Mouse (Mus musculus) testis, adult 2 months (tissue): ENCODE data around the gene Ankrd34b. TPM values are rescaled to one million over a fixed set of nuclear protein-coding genes. Genes with fewer than 3 reads are reported as not detected.

Source experiments
- H3K27ac ChIP-seq: fragments of 200-500 bp; 2 replicates; pipeline ENCODE4 v1.5.1; 2012; ENCODE audit warnings: low read depth, low read length; ENCODE audit not compliant: control insufficient read depth, insufficient read depth
- H3K27me3 ChIP-seq: fragments of 200-500 bp; 2 replicates; pipeline ENCODE4 v1.6.1; 2012; ENCODE audit warnings: mild to moderate bottlenecking, low read length, moderate library complexity; ENCODE audit not compliant: control insufficient read depth, insufficient read depth
- H3K36me3 ChIP-seq: fragments of 200-500 bp; 2 replicates; pipeline ENCODE4 v1.6.1; 2012; ENCODE audit warnings: mild to moderate bottlenecking, low read length; ENCODE audit not compliant: control insufficient read depth, insufficient read depth
- H3K4me1 ChIP-seq: fragments of 200-500 bp; 2 replicates; pipeline ENCODE4 v1.6.1; 2012; ENCODE audit warnings: low read length; ENCODE audit not compliant: control insufficient read depth, insufficient read depth
- H3K4me3 ChIP-seq: fragments of 200-500 bp; 2 replicates; pipeline ENCODE4 v1.5.1; 2012; ENCODE audit warnings: low read depth, mild to moderate bottlenecking, low read length, moderate library complexity, mixed read lengths; ENCODE audit not compliant: control insufficient read depth
- CTCF ChIP-seq: fragments of 200-500 bp; IDR thresholded peaks from 2 replicates; pipeline ENCODE4 v1.5.1; 2012; ENCODE audit warnings: low read depth, mild to moderate bottlenecking, inconsistent platforms, low read length, moderate library complexity; ENCODE audit not compliant: control insufficient read depth, insufficient read depth, insufficient replicate concordance
- POLR2A ChIP-seq: fragments of 200-500 bp; IDR thresholded peaks from 2 replicates; pipeline ENCODE4 v1.6.1; 2012; ENCODE audit warnings: low read depth, mild to moderate bottlenecking, inconsistent platforms, low read length, moderate library complexity; ENCODE audit not compliant: control insufficient read depth
- polyA plus RNA-seq: library from polyadenylated mRNA; depleted of rRNA; stranded (reverse); fragments of >200 nt; gene quantifications from 2 replicates; pipeline ENCODE4 v1.2.3, GENCODE M21; 2012; rRNA removed

Gene Ankrd34b
- polyA plus RNA-seq, 1 experiment: 0.06 TPM

- no peak overlapping the region for H3K4me3 ChIP-seq
- H3K27ac ChIP-seq: no peak overlapping the region
- TF ChIP-seq POLR2A: no peak
- TF ChIP-seq CTCF: no peak
- no peaks in the 10 kb centered on the region for H3K36me3 ChIP-seq
- H3K27me3 ChIP-seq: no peaks in the 10 kb centered on the region
- H3K4me1 ChIP-seq: no peaks in the 10 kb centered on the region
Measured at GRCm38 (mm10) chr13:92464698-92465097, 39.0 kb downstream of the Ankrd34b start.

- H3K27me3 ChIP-seq: no peaks in the 10 kb centered on the region
- H3K4me1 ChIP-seq: no peaks in the 10 kb centered on the region
- H3K27ac ChIP-seq: no peak overlapping the region
- H3K36me3 ChIP-seq: no peaks in the 10 kb centered on the region; the same call in 1 of the 2 replicates
- no peak overlapping the region for H3K4me3 ChIP-seq
- TF ChIP-seq CTCF (peak; percentile 21; the same call in 1 of the 2 replicates), POLR2A (no peak)
Measured at GRCm38 (mm10) chr13:92467891-92468290, 42.2 kb downstream of the Ankrd34b start.

DNA sequence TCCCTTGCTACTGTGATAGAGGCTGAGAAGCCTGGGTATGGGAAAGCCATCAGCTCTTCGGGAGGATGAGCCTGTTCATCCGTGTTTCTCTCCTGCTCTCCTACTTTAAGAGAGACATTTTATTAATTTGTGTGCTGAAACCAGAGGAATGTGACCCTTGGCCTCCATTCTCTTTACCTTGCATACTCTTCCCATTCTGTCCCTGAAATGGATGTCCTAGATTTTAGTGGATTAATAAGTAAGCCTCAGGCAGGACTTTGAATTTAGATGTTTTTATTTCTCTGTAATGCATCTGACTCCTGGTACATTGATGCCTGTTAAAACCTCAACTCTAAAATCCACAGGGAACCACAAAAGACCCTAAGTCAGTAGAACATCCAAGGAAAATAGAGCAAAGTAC lies 43.7 kb downstream of the Ankrd34b start:
- H3K4me3 ChIP-seq: no peak overlapping the region
- no peaks in the 10 kb centered on the region for H3K27me3 ChIP-seq
- no peaks in the 10 kb centered on the region; the same call in 1 of the 2 replicates for H3K36me3 ChIP-seq
- H3K27ac ChIP-seq: no peak overlapping the region
- TF ChIP-seq CTCF (no peak), POLR2A (no peak)
- H3K4me1 ChIP-seq: no peaks in the 10 kb centered on the region

GRCm38 (mm10) chr13:92470151-92470550 lies 44.5 kb downstream of the Ankrd34b start:
- no peak overlapping the region for H3K27ac ChIP-seq
- no peaks in the 10 kb centered on the region for H3K4me1 ChIP-seq
- no peaks in the 10 kb centered on the region for H3K27me3 ChIP-seq
- no peak for TF ChIP-seq CTCF
- no peak for TF ChIP-seq POLR2A
- no peaks in the 10 kb centered on the region; the same call in 1 of the 2 replicates for H3K36me3 ChIP-seq
- no peak overlapping the region for H3K4me3 ChIP-seq

- Histone ChIP-seq H3K36me3 (no peaks in the 10 kb centered on the region; the same call in 1 of the 2 replicates), H3K27ac (no peak overlapping the region), H3K27me3 (no peaks in the 10 kb centered on the region), H3K4me1 (peaks cover 4% of the 10 kb centered on the region; the same call in 1 of the 2 replicates), H3K4me3 (peak overlapping the region; percentile 78)
- peak; percentile 37; the same call in 1 of the 2 replicates for TF ChIP-seq CTCF
- no peak for TF ChIP-seq POLR2A
Measured at GRCm38 (mm10) chr13:92483348-92483747, 57.7 kb downstream of the Ankrd34b start.

- TF ChIP-seq POLR2A (peak; percentile 85), CTCF (no peak)
- H3K4me3 ChIP-seq: peak within 1 kb of the TSS; percentile 78
- no peaks in the 10 kb centered on the region; the same call in 1 of the 2 replicates for H3K36me3 ChIP-seq
- H3K27me3 ChIP-seq: no peaks in the 10 kb centered on the region
- H3K27ac ChIP-seq: peak within 1 kb of the TSS; percentile 73
- H3K4me1 ChIP-seq: peaks cover 4% of the 10 kb centered on the region; the same call in 1 of the 2 replicates
Measured at GRCm38 (mm10) chr13:92483852-92484463, 58.3 kb downstream of the Ankrd34b start, which contains the start of gene Fam151b. Gene Fam151b (minus strand): TSS chr13:92484015.

DNA sequence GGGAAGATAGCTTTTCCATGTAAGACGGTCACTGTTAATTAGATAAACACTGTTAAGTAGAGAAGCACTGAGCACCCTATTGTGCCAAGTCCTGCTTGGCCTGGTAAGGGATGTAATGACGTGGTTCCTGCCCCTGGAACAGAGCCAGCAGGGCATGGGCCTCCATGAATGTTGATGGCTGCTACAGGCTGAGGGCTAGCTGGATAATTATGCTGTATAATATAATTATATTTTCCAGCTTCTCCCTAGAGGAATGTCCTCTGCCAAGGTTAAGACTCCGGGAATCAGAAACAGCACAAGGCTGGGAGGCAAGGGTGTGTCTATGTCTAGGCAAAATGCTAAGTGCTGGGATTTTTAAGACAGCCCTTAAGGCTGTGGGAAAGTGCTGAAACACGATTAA lies 65.1 kb downstream of the Ankrd34b start:
- no peak overlapping the region for H3K27ac ChIP-seq
- TF ChIP-seq CTCF (no peak), POLR2A (no peak)
- H3K27me3 ChIP-seq: no peaks in the 10 kb centered on the region
- H3K36me3 ChIP-seq: peaks cover 1% of the 10 kb centered on the region; the same call in 1 of the 2 replicates
- H3K4me3 ChIP-seq: no peak overlapping the region
- H3K4me1 ChIP-seq: no peaks in the 10 kb centered on the region

Other genes starting within 250 kb of the Ankrd34b start
- gene Gm20379, start 119.9 kb upstream of the Ankrd34b start, polyA plus RNA-seq: not detected in 2 replicates
- 0.77 and 0.79 TPM in 2 replicates for gene Dhfr, start 71.2 kb upstream of the Ankrd34b start, polyA plus RNA-seq
- gene Msh3, start 70.9 kb upstream of the Ankrd34b start, polyA plus RNA-seq: 8.0 and 8.3 TPM in 2 replicates
- 10.5 and 11.3 TPM in 2 replicates for gene Fam151b, start 58.1 kb downstream of the Ankrd34b start, polyA plus RNA-seq
- 4.2 and 5.2 TPM in 2 replicates for gene Zfyve16, start 105.0 kb downstream of the Ankrd34b start, polyA plus RNA-seq
- 896 and 1,040 TPM in 2 replicates for gene Spz1, start 150.3 kb downstream of the Ankrd34b start, polyA plus RNA-seq
- 8.7 and 10.1 TPM in 2 replicates for gene Serinc5, start 185.2 kb downstream of the Ankrd34b start, polyA plus RNA-seq